Mouse (Mus musculus) CH12.LX (cell line): ENCODE results near the gene Pik3r4. TPM values are rescaled to one million over a fixed set of nuclear protein-coding genes. Genes with fewer than 3 reads are reported as not detected.

Experiments used
- DNase-seq: peaks from one replicate; pipeline ENCODE4 v3.0.0-alpha.2; 2013; ENCODE audit errors: extremely low read depth
- H3K27ac ChIP-seq: 2 replicates; pipeline ENCODE4 v1.5.1; 2012; ENCODE audit warnings: low read depth, mild to moderate bottlenecking, control low read depth, moderate library complexity; ENCODE audit not compliant: insufficient read depth
- H3K27me3 ChIP-seq: replicated peaks from 2 replicates; pipeline ENCODE3; 2012; ENCODE audit warnings: inconsistent platforms
- H3K36me3 ChIP-seq, 2 experiments: replicated peaks in 1 of 2; 2 replicates each; pipeline versions ENCODE3 to v1.6.1; 2012; ENCODE audit warnings: inconsistent platforms in 1 of 2, low read length in 1 of 2, mild to moderate bottlenecking in 1 of 2, mixed read lengths in 1 of 2, moderate library complexity in 1 of 2; ENCODE audit not compliant: control insufficient read depth in 1 of 2, insufficient read depth in 1 of 2
- H3K4me1 ChIP-seq, 2 experiments: 2 replicates each; pipeline ENCODE4 v1.6.1; 2012; ENCODE audit warnings: inconsistent platforms in 1 of 2, moderate library complexity in 1 of 2; ENCODE audit not compliant: insufficient read depth in 2 of 2, control insufficient read depth in 1 of 2
- H3K4me2 ChIP-seq: 2 replicates; pipeline ENCODE4 v1.6.1; 2012; ENCODE audit warnings: low read depth, mild to moderate bottlenecking, control low read depth; ENCODE audit not compliant: poor library complexity, insufficient read depth, severe bottlenecking
- H3K4me3 ChIP-seq, 3 experiments: fragments of 150-350 bp in 1 of 3; sonication (generic) in 1 of 3; replicated peaks in 1 of 3; 2 replicates each; pipeline versions ENCODE3 to v1.5.1; 2011 to 2012; ENCODE audit warnings: low read depth in 2 of 3, low read length in 2 of 3, mild to moderate bottlenecking in 2 of 3, moderate library complexity in 2 of 3, control low read depth in 1 of 3, improper control_type of control experiment in 1 of 3, inconsistent platforms in 1 of 3, mixed read lengths in 1 of 3; ENCODE audit not compliant: poor library complexity in 1 of 3
- H3K79me2 ChIP-seq: replicated peaks from 2 replicates; pipeline ENCODE4 v1.6.1; 2012; ENCODE audit warnings: mild to moderate bottlenecking, moderate library complexity; ENCODE audit not compliant: control insufficient read depth, poor library complexity, insufficient read depth, severe bottlenecking; ENCODE audit errors: extremely low read depth
- H3K9ac ChIP-seq: 2 replicates; pipeline ENCODE4 v1.6.1; 2012; ENCODE audit warnings: low read depth, mild to moderate bottlenecking, control low read depth, moderate library complexity; ENCODE audit not compliant: insufficient read depth
- H3K9me3 ChIP-seq: replicated peaks from 2 replicates; pipeline ENCODE3; 2012; ENCODE audit warnings: low read length, inconsistent platforms, mixed read lengths
- BHLHE40 ChIP-seq: IDR thresholded peaks from 2 replicates; pipeline ENCODE4 v1.6.1; 2011; ENCODE audit warnings: mild to moderate bottlenecking, low read depth, low read length, improper control_type of control experiment
- CHD1 ChIP-seq: IDR thresholded peaks from 2 replicates; pipeline ENCODE4 v1.6.1; 2012; ENCODE audit warnings: low read depth, low read length, improper control_type of control experiment, inconsistent platforms
- CHD2 ChIP-seq: IDR thresholded peaks from 2 replicates; pipeline ENCODE4 v1.6.1; 2011; ENCODE audit warnings: low read length, improper control_type of control experiment
- CTCF ChIP-seq, 2 experiments: IDR thresholded peaks in 1 of 2; conservative IDR thresholded peaks in 1 of 2; 2 replicates each; pipeline ENCODE4 v1.5.1; 2011 to 2012; ENCODE audit warnings: low read depth in 2 of 2, low read length in 2 of 2, improper control_type of control experiment in 1 of 2, inconsistent platforms in 1 of 2, mild to moderate bottlenecking in 1 of 2, moderate library complexity in 1 of 2
- E2F4 ChIP-seq: IDR thresholded peaks from 2 replicates; pipeline ENCODE4 v1.6.1; 2011; ENCODE audit warnings: low read depth, low read length, improper control_type of control experiment; ENCODE audit not compliant: insufficient replicate concordance
- ELF1 ChIP-seq: IDR thresholded peaks from 2 replicates; pipeline ENCODE4 v1.6.1; 2014; ENCODE audit warnings: low read depth, mild to moderate bottlenecking, inconsistent platforms, low read length, improper control_type of control experiment
- EP300 ChIP-seq: IDR thresholded peaks from 2 replicates; pipeline ENCODE4 v1.6.1; 2011; ENCODE audit warnings: low read length, improper control_type of control experiment
- ETS1 ChIP-seq: conservative IDR thresholded peaks from 2 replicates; pipeline ENCODE4 v1.6.1; 2012; ENCODE audit warnings: low read depth, mild to moderate bottlenecking, inconsistent platforms, low read length, improper control_type of control experiment, moderate library complexity
- GABPA ChIP-seq: IDR thresholded peaks from 2 replicates; pipeline ENCODE4 v1.6.1; 2012; ENCODE audit warnings: low read depth, low read length, improper control_type of control experiment, inconsistent platforms; ENCODE audit not compliant: insufficient replicate concordance
- HCFC1 ChIP-seq: IDR thresholded peaks from 2 replicates; pipeline ENCODE4 v1.6.1; 2012; ENCODE audit warnings: low read depth, mild to moderate bottlenecking, inconsistent platforms, low read length, improper control_type of control experiment
- IRF4 ChIP-seq: IDR thresholded peaks from 2 replicates; pipeline ENCODE4 v1.6.1; 2014; ENCODE audit warnings: low read depth, mild to moderate bottlenecking, inconsistent platforms, low read length, improper control_type of control experiment
- JUN ChIP-seq: IDR thresholded peaks from 2 replicates; pipeline ENCODE4 v1.6.1; 2011; ENCODE audit warnings: low read depth, mild to moderate bottlenecking, low read length, improper control_type of control experiment, moderate library complexity; ENCODE audit not compliant: insufficient read depth
- JUND ChIP-seq: conservative IDR thresholded peaks from 2 replicates; pipeline ENCODE4 v1.6.1; 2011; ENCODE audit warnings: low read depth, low read length, improper control_type of control experiment
- KAT2A ChIP-seq: IDR thresholded peaks from 2 replicates; pipeline ENCODE4 v1.6.1; 2012; ENCODE audit warnings: low read length, improper control_type of control experiment, inconsistent platforms; ENCODE audit not compliant: insufficient replicate concordance
- MAFK ChIP-seq: IDR thresholded peaks from 2 replicates; pipeline ENCODE4 v1.6.1; 2011; ENCODE audit warnings: low read length, improper control_type of control experiment; ENCODE audit not compliant: insufficient replicate concordance
- MAX ChIP-seq: IDR thresholded peaks from 2 replicates; pipeline ENCODE4 v1.6.1; 2011; ENCODE audit warnings: low read length, improper control_type of control experiment
- MAZ ChIP-seq: IDR thresholded peaks from 2 replicates; pipeline ENCODE4 v1.6.1; 2012; ENCODE audit warnings: low read depth, mild to moderate bottlenecking, inconsistent platforms, low read length, improper control_type of control experiment, moderate library complexity
- MEF2A ChIP-seq: IDR thresholded peaks from 2 replicates; pipeline ENCODE4 v1.6.1; 2014; ENCODE audit warnings: low read depth, mild to moderate bottlenecking, inconsistent platforms, low read length, improper control_type of control experiment, borderline replicate concordance
- MXI1 ChIP-seq: IDR thresholded peaks from 2 replicates; pipeline ENCODE4 v1.6.1; 2011; ENCODE audit warnings: mild to moderate bottlenecking, low read depth, low read length, improper control_type of control experiment
- MYC ChIP-seq: IDR thresholded peaks from 2 replicates; pipeline ENCODE4 v1.6.1; 2011; ENCODE audit warnings: low read depth, mild to moderate bottlenecking, improper control_type of control experiment, low read length
- NELFE ChIP-seq: IDR thresholded peaks from 2 replicates; pipeline ENCODE4 v1.6.1; 2011; ENCODE audit warnings: low read depth, low read length, improper control_type of control experiment
- NRF1 ChIP-seq: IDR thresholded peaks from 2 replicates; pipeline ENCODE4 v1.6.1; 2014; ENCODE audit warnings: low read depth, mild to moderate bottlenecking, inconsistent platforms, low read length, improper control_type of control experiment, moderate library complexity
- PAX5 ChIP-seq: IDR thresholded peaks from 2 replicates; pipeline ENCODE4 v1.6.1; 2012; ENCODE audit warnings: low read length, inconsistent platforms, mixed read lengths
- POLR2A ChIP-seq: IDR thresholded peaks from 2 replicates; pipeline ENCODE4 v1.6.1; 2011; ENCODE audit warnings: low read depth, mild to moderate bottlenecking, improper control_type of control experiment, low read length
- POLR2AphosphoS2 ChIP-seq: IDR thresholded peaks from 2 replicates; pipeline ENCODE4 v1.6.1; 2011; ENCODE audit warnings: low read depth, low read length, improper control_type of control experiment
- RAD21 ChIP-seq: IDR thresholded peaks from 2 replicates; pipeline ENCODE4 v1.6.1; 2011; ENCODE audit warnings: low read depth, mild to moderate bottlenecking, low read length, improper control_type of control experiment, moderate library complexity
- RCOR1 ChIP-seq: conservative IDR thresholded peaks from 2 replicates; pipeline ENCODE4 v1.6.1; 2012; ENCODE audit warnings: low read depth, mild to moderate bottlenecking, inconsistent platforms, low read length, improper control_type of control experiment
- SIN3A ChIP-seq: IDR thresholded peaks from 2 replicates; pipeline ENCODE4 v1.6.1; 2012; ENCODE audit warnings: low read length, improper control_type of control experiment, inconsistent platforms
- SMC3 ChIP-seq: IDR thresholded peaks from 2 replicates; pipeline ENCODE4 v1.6.1; 2011; ENCODE audit warnings: low read depth, low read length, improper control_type of control experiment
- TBP ChIP-seq: conservative IDR thresholded peaks from 2 replicates; pipeline ENCODE4 v1.6.1; 2011; ENCODE audit warnings: low read depth, low read length, improper control_type of control experiment
- TCF12 ChIP-seq: IDR thresholded peaks from 2 replicates; pipeline ENCODE4 v1.6.1; 2014; ENCODE audit warnings: low read depth, mild to moderate bottlenecking, inconsistent platforms, low read length, improper control_type of control experiment
- UBTF ChIP-seq: IDR thresholded peaks from 2 replicates; pipeline ENCODE4 v1.6.1; 2012; ENCODE audit warnings: low read depth, mild to moderate bottlenecking, inconsistent platforms, low read length, improper control_type of control experiment, moderate library complexity
- USF1 ChIP-seq: IDR thresholded peaks from 2 replicates; pipeline ENCODE4 v1.6.1; 2014; ENCODE audit warnings: low read depth, mild to moderate bottlenecking, inconsistent platforms, low read length, improper control_type of control experiment
- USF2 ChIP-seq: conservative IDR thresholded peaks from 2 replicates; pipeline ENCODE4 v1.6.1; 2011; ENCODE audit warnings: low read depth, low read length, improper control_type of control experiment
- ZC3H11A ChIP-seq: IDR thresholded peaks from 2 replicates; pipeline ENCODE4 v1.6.1; 2012; ENCODE audit warnings: low read depth, mild to moderate bottlenecking, inconsistent platforms, low read length, improper control_type of control experiment
- ZKSCAN1 ChIP-seq: IDR thresholded peaks from 2 replicates; pipeline ENCODE4 v1.6.1; 2012; ENCODE audit warnings: low read depth, inconsistent platforms, low read length, improper control_type of control experiment, borderline replicate concordance
- ZMIZ1 ChIP-seq: IDR thresholded peaks from 2 replicates; pipeline ENCODE4 v1.6.1; 2012; ENCODE audit warnings: low read depth, mild to moderate bottlenecking, inconsistent platforms, low read length, improper control_type of control experiment
- ZNF384 ChIP-seq: IDR thresholded peaks from 2 replicates; pipeline ENCODE4 v1.6.1; 2012; ENCODE audit warnings: low read depth, low read length, improper control_type of control experiment, inconsistent platforms
- dilution Hi-C: fragments of 300-500 bp; cut with MboI; formaldehyde crosslinking; loops from 2 replicates; pipeline ENCODE4 v1.14.3; 2020; ENCODE audit warnings: low sequenced_read_pairs; ENCODE audit not compliant: extremely low pct_unique_long_range_greater_than_20kb, extremely low pct_ligation_motif_present
- in situ Hi-C: fragments of 300-500 bp; cut with MboI; formaldehyde crosslinking; loops from 3 replicates; pipeline ENCODE4 v1.14.3; 2019; ENCODE audit warnings: low sequenced_read_pairs, low pct_ligation_motif_present, low pct_unique_long_range_greater_than_20kb, mixed read lengths
- polyA plus RNA-seq: library from polyadenylated mRNA; unstranded; fragments of >175 nt; gene quantifications from 2 replicates; pipeline ENCODE4 v1.2.1, GENCODE M21; 2012; ENCODE audit warnings: low read depth; ENCODE audit not compliant: insufficient read length
- total RNA-seq, 2 experiments: library from RNA; depleted of rRNA; stranded (reverse); fragments of 300-350 nt in 1 of 2; fragments of >200 nt in 1 of 2; gene quantifications; 2 replicates each; pipeline ENCODE4 v1.2.3; 2012 to 2014

Gene Pik3r4
- total RNA-seq (2012; rRNA removed): 18.3 and 18.4 TPM in 2 replicates
- total RNA-seq (2014; rRNA removed): 8.5 and 11.4 TPM in 2 replicates
- 24.5 and 26.8 TPM in 2 replicates for polyA plus RNA-seq

DNA sequence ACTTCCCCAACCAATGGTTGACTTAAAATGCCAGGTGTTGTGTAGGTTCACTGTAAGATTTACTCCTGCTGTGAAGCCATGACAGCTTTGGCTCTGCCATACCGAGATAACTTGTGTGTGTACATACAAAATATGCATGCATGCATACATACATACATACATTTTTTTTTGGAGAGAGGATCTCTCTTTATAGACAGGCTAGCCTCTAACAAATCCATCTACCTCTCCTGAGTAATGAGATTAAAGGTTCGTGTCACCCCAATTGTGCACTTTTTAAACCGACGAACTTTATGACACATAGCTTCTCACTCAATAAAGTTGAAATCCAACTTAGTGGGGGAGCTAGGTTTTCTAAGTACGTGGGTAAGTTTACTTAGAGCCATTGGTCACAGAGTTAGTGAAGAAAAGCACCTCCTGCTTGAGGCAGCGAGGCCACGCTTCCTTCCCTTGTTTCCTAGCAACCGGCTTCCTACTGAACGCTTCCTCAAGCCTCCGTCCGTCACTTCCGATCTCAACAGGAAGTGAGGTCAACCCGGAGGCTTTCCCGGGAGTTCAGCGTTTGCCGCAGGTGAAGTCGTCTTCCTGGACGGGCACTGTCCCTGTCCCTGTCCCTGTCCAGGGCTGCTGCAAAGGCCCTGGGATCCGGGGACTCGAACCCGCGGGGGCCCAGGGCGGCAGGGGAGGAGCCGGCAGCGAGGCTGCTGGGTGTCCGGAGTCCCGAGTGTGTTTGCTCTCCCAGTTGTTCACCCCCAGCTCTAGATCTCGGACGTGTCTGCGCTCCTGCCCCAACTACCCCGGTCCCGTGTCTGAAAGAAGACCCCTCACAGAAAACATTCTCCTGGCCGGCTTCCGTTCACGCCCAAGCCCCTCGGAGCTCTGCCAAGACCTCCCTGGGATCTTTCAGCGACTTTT, at the start of gene Pik3r4:
Gene Pik3r4, plus strand, starts transcription at position 519 of the 912 bp plus-strand sequence.
- Histone ChIP-seq H3K9ac (peak within 1 kb of the TSS; percentile 88), H3K79me2 (peaks cover 12% of the 10 kb centered on the region), H3K27me3 (no peaks in the 10 kb centered on the region), H3K4me3 (peak within 1 kb of the TSS; percentile 83 to 90 (median 88)), H3K27ac (no peak within 1 kb of the TSS), H3K4me1 (peaks cover 0 to 40% of the 10 kb centered on the region in 2 experiments; a peak in 2 of 4 replicates), H3K9me3 (no peaks in the 10 kb centered on the region), H3K36me3 (peaks cover 23 to 33% of the 10 kb centered on the region in 2 experiments), H3K4me2 (peak within 1 kb of the TSS; percentile 59)
- dilution Hi-C loops (no loop called here), in situ Hi-C loops (no loop called here)
- DNase-seq: peak; percentile 91
- TF ChIP-seq TCF12 (peak; percentile 60), ZKSCAN1 (no peak), ELF1 (peak; percentile 87), GABPA (no peak), USF1 (no peak), ZC3H11A (no peak), UBTF (no peak), ZNF384 (no peak), NELFE (peak; percentile 77), MAFK (no peak), TBP (0 out of 2 replicates have a peak, but pooled peaks have one; percentile 25), HCFC1 (peak; percentile 83), ZMIZ1 (peak; percentile 70), MXI1 (peak; percentile 95), NRF1 (no peak), CTCF (conservative IDR thresholded peaks at IDR 0.05 in 1 of 2, IDR thresholded peaks at IDR 0.05 in 1 of 2; ENCODE audit: low read depth in 2 of 2, low read length in 2 of 2) (no peak), SIN3A (peak; percentile 97), ETS1 (no peak), CHD1 (no peak), PAX5 (no peak), IRF4 (peak; percentile 65; the same call in 1 of the 2 replicates), MAZ (no peak), MEF2A (0 out of 2 replicates have a peak, but pooled peaks have one; percentile 37), SMC3 (no peak), POLR2AphosphoS2 (no peak), POLR2A (peak; percentile 83), BHLHE40 (no peak), MAX (peak; percentile 64), JUND (peak; percentile 40; the same call in 1 of the 2 replicates), RCOR1 (no peak), USF2 (no peak), CHD2 (no peak), JUN (peak; percentile 36; the same call in 1 of the 2 replicates), E2F4 (no peak), KAT2A (0 out of 2 replicates have a peak, but pooled peaks have one; percentile 34), RAD21 (no peak), MYC (peak; percentile 55), EP300 (no peak)
